Mouse (Mus musculus) forebrain, embryonic 15.5 days (tissue): ENCODE measurements around the gene Maea. TPM values are rescaled to one million over a fixed set of nuclear protein-coding genes. Genes with fewer than 3 reads are reported as not detected.
"Not testable (repeated sequence)": the region's sequence is repeated elsewhere in the genome, so short reads cannot be mapped to it uniquely, and the experiment has no call there.

Experiments
- ATAC-seq: fragments of 200-750 bp; cut with Nextera tagmentation; replicated peaks from 2 replicates; pipeline ENCODE4 v1.8.0; 2017; ENCODE audit warnings: mild to moderate bottlenecking, moderate TSS enrichment, moderate library complexity
- H3K27ac ChIP-seq: fragments of 300-500 bp; sonication (generic); replicated peaks from 2 replicates; pipeline ENCODE4 v1.5.1; 2015; ENCODE audit warnings: mild to moderate bottlenecking, inconsistent platforms
- H3K27me3 ChIP-seq: fragments of 300-500 bp; sonication (generic); 2 replicates; pipeline ENCODE4 v1.6.1; 2015; ENCODE audit warnings: inconsistent platforms
- H3K36me3 ChIP-seq: fragments of 300-500 bp; sonication (generic); 2 replicates; pipeline ENCODE4 v1.6.1; 2015; ENCODE audit warnings: mild to moderate bottlenecking, inconsistent platforms
- H3K4me1 ChIP-seq: fragments of 300-500 bp; sonication (generic); 2 replicates; pipeline ENCODE4 v1.6.1; 2015; ENCODE audit warnings: inconsistent platforms
- H3K4me2 ChIP-seq: fragments of 300-500 bp; sonication (generic); replicated peaks from 2 replicates; pipeline ENCODE4 v1.6.1; 2015; ENCODE audit warnings: mild to moderate bottlenecking, inconsistent platforms
- H3K4me3 ChIP-seq: fragments of 300-500 bp; sonication (generic); 2 replicates; pipeline ENCODE4 v1.5.1; 2015; ENCODE audit warnings: mild to moderate bottlenecking, inconsistent platforms
- H3K9ac ChIP-seq: fragments of 300-500 bp; sonication (generic); replicated peaks from 2 replicates; pipeline ENCODE4 v1.6.1; 2015; ENCODE audit warnings: mild to moderate bottlenecking, inconsistent platforms
- H3K9me3 ChIP-seq: fragments of 300-500 bp; sonication (generic); 2 replicates; pipeline ENCODE4 v1.6.1; 2016; ENCODE audit warnings: inconsistent platforms
- WGBS: fragments of 180-500 bp; shearing (Covaris S2); methylation state at CpG from one replicate; pipeline ENCODE4 v1.1.7; 2015; ENCODE audit warnings: mixed read lengths; 5-methylcytosine and 5-hydroxymethylcytosine counted together
- polyA plus RNA-seq: library from polyadenylated mRNA; unstranded; fragments of >200 nt; fragmentation: Nextera tagmentation; extraction: Ambion mirVana; gene quantifications from 2 replicates; pipeline ENCODE4 v1.2.1, GENCODE M21; 2015

Gene Maea
- polyA plus RNA-seq, 1 experiment from 2014 or later = 107 TPM

DNA sequence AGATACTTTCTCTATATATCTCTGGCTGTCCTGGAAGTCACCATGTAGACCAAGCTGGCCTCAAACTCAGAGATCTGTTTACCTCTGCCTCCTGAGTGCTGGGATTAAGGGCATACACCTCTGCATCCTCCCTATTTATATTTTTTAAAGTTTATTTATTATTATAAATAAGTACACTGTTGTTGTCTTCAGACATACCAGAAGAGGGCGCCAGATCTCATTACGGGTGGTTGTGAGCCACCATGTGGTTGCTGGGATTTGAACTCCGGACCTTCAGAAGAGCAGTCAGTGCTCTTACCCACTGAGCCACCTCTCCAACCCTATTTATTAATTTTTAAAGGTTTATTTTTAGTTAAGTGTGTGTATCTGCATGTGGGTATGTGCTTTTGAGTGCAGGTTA is 6.9 kb downstream of the Maea start:
- not testable (repeated sequence) for H3K4me2 ChIP-seq, H3K9me3 ChIP-seq, H3K27ac ChIP-seq, H3K27me3 ChIP-seq, H3K4me3 ChIP-seq, H3K36me3 ChIP-seq, ATAC-seq, H3K9ac ChIP-seq
- H3K4me1 ChIP-seq = peaks cover 11% of the 10 kb centered on the region
- WGBS = 73% methylated on average over 3 of the region's 3 CpGs

DNA sequence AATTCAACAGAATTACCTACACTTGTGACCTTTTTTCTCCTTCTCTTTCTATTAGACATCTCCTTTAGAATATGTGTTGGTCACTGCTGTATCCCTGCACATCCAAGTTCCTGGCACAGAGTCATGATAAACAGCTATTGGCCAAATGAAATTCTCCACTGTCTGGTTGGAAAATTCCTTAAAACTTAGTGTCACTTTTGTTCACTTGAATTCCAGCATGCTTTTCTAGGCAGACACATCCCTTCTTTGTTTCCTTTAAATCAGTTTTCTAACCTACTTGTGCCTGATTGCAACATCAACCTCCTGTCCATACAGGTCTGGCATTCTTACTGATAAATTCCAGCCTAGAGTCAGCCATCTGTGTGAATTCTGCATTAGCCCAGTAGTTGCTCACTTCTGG is 7.5 kb downstream of the Maea start:
- Histone ChIP-seq H3K9me3 (no peaks in the 10 kb centered on the region), H3K4me3 (no peak overlapping the region), H3K27me3 (no peaks in the 10 kb centered on the region), H3K36me3 (no peaks in the 10 kb centered on the region), H3K4me2 (no peak overlapping the region), H3K9ac (no peak overlapping the region), H3K4me1 (peaks cover 6% of the 10 kb centered on the region), H3K27ac (no peak overlapping the region)
- ATAC-seq = no peak

DNA sequence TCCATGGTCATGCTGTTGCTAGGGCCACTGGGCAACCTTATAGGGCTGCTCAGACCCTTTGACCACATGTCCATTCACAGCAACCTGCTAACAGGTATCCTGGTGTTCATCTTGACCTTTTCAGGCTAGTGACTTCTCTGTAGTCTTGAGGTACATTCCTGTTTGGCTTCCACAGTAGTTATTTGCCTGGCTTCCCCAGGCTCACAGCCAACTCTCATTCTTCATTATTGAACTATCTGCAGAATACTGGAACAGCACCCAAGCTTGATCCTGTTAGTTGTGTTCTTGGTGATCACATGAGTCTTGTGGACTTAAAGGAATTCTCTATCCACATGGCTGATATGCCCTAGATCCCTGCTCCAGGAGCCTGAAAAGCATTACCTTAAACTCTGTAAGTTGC is 8.3 kb downstream of the Maea start:
- no peak for ATAC-seq
- Histone ChIP-seq H3K4me2 (no peak overlapping the region), H3K27ac (no peak overlapping the region), H3K9ac (no peak overlapping the region), H3K9me3 (no peaks in the 10 kb centered on the region), H3K36me3 (no peaks in the 10 kb centered on the region), H3K27me3 (no peaks in the 10 kb centered on the region), H3K4me3 (no peak overlapping the region), H3K4me1 (no peaks in the 10 kb centered on the region)

GRCm38 (mm10) chr5:33344070-33344469 is 8.8 kb downstream of the Maea start:
- 90% methylated on average over 3 of the region's 3 CpGs for WGBS
- H3K4me1 ChIP-seq = no peaks in the 10 kb centered on the region
- ATAC-seq = no peak
- H3K4me3 ChIP-seq = no peak overlapping the region
- no peaks in the 10 kb centered on the region for H3K27me3 ChIP-seq
- no peak overlapping the region for H3K27ac ChIP-seq
- no peaks in the 10 kb centered on the region for H3K36me3 ChIP-seq
- H3K4me2 ChIP-seq = no peak overlapping the region
- H3K9ac ChIP-seq = no peak overlapping the region
- H3K9me3 ChIP-seq = no peaks in the 10 kb centered on the region

DNA sequence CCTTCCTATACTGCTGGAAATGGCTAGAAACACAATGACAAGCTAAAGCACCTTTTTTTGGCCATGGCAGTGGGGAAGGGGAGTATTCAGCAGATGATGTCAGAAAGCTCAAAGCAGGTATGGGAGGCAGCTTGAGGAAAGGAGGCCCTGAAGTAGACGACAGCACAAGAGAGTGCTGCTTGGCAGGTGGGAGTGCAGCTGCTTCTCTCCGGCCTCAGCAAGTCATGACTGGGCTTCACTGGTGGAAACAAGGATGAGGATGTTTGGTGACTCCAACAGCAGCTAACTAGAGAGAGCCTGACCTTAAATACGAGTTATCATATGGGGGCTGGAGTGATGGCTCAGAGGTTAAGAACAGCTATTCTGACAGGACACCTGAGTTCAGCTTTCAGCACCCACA is 12.3 kb downstream of the Maea start:
- Histone ChIP-seq H3K4me2 (no peak overlapping the region), H3K9ac (no peak overlapping the region), H3K27me3 (no peaks in the 10 kb centered on the region), H3K9me3 (no peaks in the 10 kb centered on the region), H3K36me3 (no peaks in the 10 kb centered on the region), H3K4me3 (no peak overlapping the region), H3K4me1 (no peaks in the 10 kb centered on the region), H3K27ac (no peak overlapping the region)
- 82% methylated on average over 3 of the region's 3 CpGs for WGBS
- no peak for ATAC-seq

GRCm38 (mm10) chr5:33349205-33349604 is 13.9 kb downstream of the Maea start:
- no peak overlapping the region for H3K4me3 ChIP-seq
- 96% methylated on average over 5 of the region's 5 CpGs for WGBS
- no peak overlapping the region for H3K4me2 ChIP-seq
- H3K4me1 ChIP-seq = no peaks in the 10 kb centered on the region; the same call in 1 of the 2 replicates
- no peaks in the 10 kb centered on the region for H3K9me3 ChIP-seq
- no peak overlapping the region for H3K27ac ChIP-seq
- ATAC-seq = no peak
- no peaks in the 10 kb centered on the region for H3K36me3 ChIP-seq
- no peaks in the 10 kb centered on the region for H3K27me3 ChIP-seq
- H3K9ac ChIP-seq = no peak overlapping the region

DNA sequence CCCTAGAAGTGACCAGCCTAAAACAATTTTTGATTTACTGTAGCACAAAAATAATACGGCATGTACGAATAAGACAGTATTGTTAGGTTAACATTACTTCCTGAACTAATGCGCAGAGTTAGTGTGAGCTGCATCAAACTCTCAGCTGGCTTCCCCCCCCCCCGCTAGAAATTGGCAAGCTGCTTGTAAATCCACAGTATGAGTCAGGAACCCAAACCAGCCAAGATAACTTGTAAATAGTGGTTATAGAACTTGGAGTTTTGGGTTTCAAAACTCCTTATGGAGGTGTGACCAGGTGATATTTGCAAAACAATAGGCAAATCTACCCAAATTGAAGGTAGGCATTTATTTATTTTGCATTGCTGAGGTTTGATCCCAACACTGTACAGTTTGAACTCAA is 14.4 kb downstream of the Maea start:
- H3K4me2 ChIP-seq = no peak overlapping the region
- no peaks in the 10 kb centered on the region for H3K27me3 ChIP-seq
- H3K36me3 ChIP-seq = no peaks in the 10 kb centered on the region
- no peak overlapping the region for H3K9ac ChIP-seq
- WGBS = 74% methylated on average over 4 of the region's 4 CpGs
- ATAC-seq = no peak
- H3K4me3 ChIP-seq = no peak overlapping the region
- H3K9me3 ChIP-seq = no peaks in the 10 kb centered on the region
- H3K4me1 ChIP-seq = no peaks in the 10 kb centered on the region; the same call in 1 of the 2 replicates
- no peak overlapping the region for H3K27ac ChIP-seq

DNA sequence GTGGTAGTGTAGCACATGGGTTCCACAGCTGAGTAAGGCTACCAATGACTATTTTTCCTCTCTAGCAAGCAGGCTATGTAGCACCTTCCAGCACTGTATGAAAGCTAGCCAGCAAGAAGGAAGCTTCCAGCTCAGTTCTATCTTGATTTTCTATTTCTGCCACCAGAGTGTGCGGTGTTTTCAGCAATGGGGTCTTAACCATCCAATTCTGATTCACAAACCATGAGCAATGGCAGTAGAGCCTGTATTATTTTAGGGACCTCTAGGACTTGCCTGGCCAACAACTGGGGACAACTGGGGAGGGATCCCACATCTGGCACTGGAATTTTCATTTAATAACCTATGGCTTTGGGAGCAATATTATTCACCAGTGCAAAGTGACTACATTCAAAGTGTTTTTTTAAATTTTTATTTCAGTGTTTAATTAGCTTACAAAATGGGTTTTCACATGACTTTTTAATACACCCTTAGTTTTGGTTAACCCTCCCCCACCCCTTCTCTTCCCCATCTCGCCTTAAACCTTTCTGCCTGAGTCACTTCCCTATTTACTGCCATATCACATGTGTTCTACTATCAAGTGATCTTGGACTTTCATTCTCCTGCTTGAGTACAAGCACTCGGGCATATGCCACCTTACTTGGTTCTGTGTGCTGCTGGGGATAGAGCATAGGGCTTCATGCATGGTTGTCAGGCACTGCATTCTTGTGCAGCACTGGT is 16.4 kb downstream of the Maea start:
- H3K9me3 ChIP-seq = no peaks in the 10 kb centered on the region
- no peak for ATAC-seq
- no peak overlapping the region for H3K4me2 ChIP-seq
- H3K9ac ChIP-seq = no peak overlapping the region
- H3K4me3 ChIP-seq = no peak overlapping the region
- H3K27me3 ChIP-seq = no peaks in the 10 kb centered on the region
- H3K27ac ChIP-seq = no peak overlapping the region
- WGBS = 88% methylated on average over 3 of the region's 3 CpGs
- no peaks in the 10 kb centered on the region; the same call in 1 of the 2 replicates for H3K4me1 ChIP-seq
- H3K36me3 ChIP-seq = no peaks in the 10 kb centered on the region

- Histone ChIP-seq H3K4me2 (no peak overlapping the region), H3K4me1 (no peaks in the 10 kb centered on the region; the same call in 1 of the 2 replicates), H3K9ac (no peak overlapping the region), H3K27ac (no peak overlapping the region), H3K4me3 (no peak overlapping the region), H3K36me3 (no peaks in the 10 kb centered on the region), H3K27me3 (no peaks in the 10 kb centered on the region), H3K9me3 (no peaks in the 10 kb centered on the region)
- no peak for ATAC-seq
- 81% methylated on average over 8 of the region's 8 CpGs for WGBS
Measured at GRCm38 (mm10) chr5:33352273-33352645, 16.9 kb downstream of the Maea start.

DNA sequence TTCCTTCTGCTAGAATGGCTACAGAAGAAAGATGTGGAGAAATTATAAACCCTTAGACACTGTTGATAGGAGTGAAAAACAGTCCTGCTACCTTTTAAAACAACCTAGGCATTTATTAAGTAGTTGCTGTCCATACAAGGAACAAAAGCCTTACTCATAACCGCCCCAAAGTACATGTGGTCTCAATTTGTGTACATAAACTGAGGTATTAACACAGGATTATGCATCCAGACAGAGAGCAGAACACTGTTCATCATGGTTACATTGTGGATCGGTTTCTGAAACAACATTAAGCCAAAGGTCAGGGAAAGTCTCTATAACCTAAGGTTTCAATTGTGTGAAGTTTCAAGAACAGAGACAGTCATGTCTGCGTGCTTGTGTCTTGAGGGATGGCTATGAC is 17.7 kb downstream of the Maea start:
- 81% methylated on average over 3 of the region's 3 CpGs for WGBS
- Histone ChIP-seq H3K4me2 (no peak overlapping the region), H3K27me3 (no peaks in the 10 kb centered on the region), H3K9me3 (no peaks in the 10 kb centered on the region), H3K4me1 (no peaks in the 10 kb centered on the region; the same call in 1 of the 2 replicates), H3K36me3 (no peaks in the 10 kb centered on the region), H3K27ac (no peak overlapping the region), H3K4me3 (no peak overlapping the region), H3K9ac (no peak overlapping the region)
- no peak for ATAC-seq

GRCm38 (mm10) chr5:33357494-33357893 is 22.2 kb downstream of the Maea start:
- Histone ChIP-seq H3K27me3 (no peaks in the 10 kb centered on the region), H3K4me3 (no peak overlapping the region), H3K9me3 (no peaks in the 10 kb centered on the region), H3K27ac (no peak overlapping the region), H3K4me1 (no peaks in the 10 kb centered on the region; the same call in 1 of the 2 replicates), H3K4me2 (no peak overlapping the region), H3K36me3 (peaks cover 37% of the 10 kb centered on the region), H3K9ac (no peak overlapping the region)
- 95% methylated on average over 1 of the region's 1 CpGs for WGBS
- ATAC-seq = no peak

- H3K27ac ChIP-seq = no peak overlapping the region
- no peak overlapping the region for H3K9ac ChIP-seq
- no peak overlapping the region for H3K4me3 ChIP-seq
- H3K4me2 ChIP-seq = no peak overlapping the region
- H3K4me1 ChIP-seq = no peaks in the 10 kb centered on the region
- H3K9me3 ChIP-seq = no peaks in the 10 kb centered on the region
- no peak for ATAC-seq
- 95% methylated on average over 4 of the region's 4 CpGs for WGBS
- no peaks in the 10 kb centered on the region for H3K27me3 ChIP-seq
- peaks cover 46% of the 10 kb centered on the region for H3K36me3 ChIP-seq
Measured at GRCm38 (mm10) chr5:33358467-33358866, 23.2 kb downstream of the Maea start.

DNA sequence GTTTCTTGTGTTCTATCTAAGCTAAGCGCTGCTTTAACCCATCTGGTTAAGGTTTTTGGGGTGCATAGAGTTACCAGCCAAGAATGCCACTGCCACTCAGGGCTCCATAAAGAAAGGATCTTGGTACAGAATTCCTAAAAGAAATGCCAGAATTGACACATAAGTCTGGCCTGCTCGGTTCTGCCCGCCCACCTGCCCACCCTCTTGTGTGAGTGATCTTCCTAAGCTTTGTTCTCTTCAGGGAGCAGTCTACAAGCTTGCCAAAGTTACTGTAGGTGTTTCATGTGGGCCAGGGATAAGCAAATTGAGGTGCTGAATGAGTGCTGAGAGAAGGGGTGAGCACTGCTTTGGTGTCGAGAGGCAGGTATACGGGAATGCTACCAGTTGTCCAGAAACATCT is 28.0 kb downstream of the Maea start:
- H3K9me3 ChIP-seq = no peaks in the 10 kb centered on the region
- H3K27ac ChIP-seq = no peak overlapping the region
- H3K4me2 ChIP-seq = no peak overlapping the region
- no peak for ATAC-seq
- H3K9ac ChIP-seq = no peak overlapping the region
- 94% methylated on average over 5 of the region's 5 CpGs for WGBS
- H3K36me3 ChIP-seq = peaks cover 88% of the 10 kb centered on the region
- H3K27me3 ChIP-seq = no peaks in the 10 kb centered on the region
- no peak overlapping the region for H3K4me3 ChIP-seq
- H3K4me1 ChIP-seq = no peaks in the 10 kb centered on the region
